Mouse (Mus musculus) MEL (cell line): Measurements from ENCODE around the gene Klrb1f. TPM values are rescaled to one million over a fixed set of nuclear protein-coding genes. Genes with fewer than 3 reads are reported as not detected.

Experiments used
- DNase-seq: peaks from one replicate; pipeline ENCODE4 v3.0.0; 2011; ENCODE audit warnings: low read depth, low spot score
- H3K27ac ChIP-seq: 2 replicates; pipeline ENCODE4 v1.5.1; 2012; ENCODE audit warnings: low read depth, mild to moderate bottlenecking, control low read depth, low read length, moderate library complexity; ENCODE audit not compliant: control insufficient read depth
- H3K27me3 ChIP-seq, 2 experiments: fragments of 150-350 bp in 1 of 2; sonication (generic) in 1 of 2; 2 replicates each; pipeline ENCODE4 v1.6.1; 2012; ENCODE audit warnings: low read length in 2 of 2, mild to moderate bottlenecking in 2 of 2, improper control_type of control experiment in 1 of 2, moderate library complexity in 1 of 2; ENCODE audit not compliant: insufficient read depth in 2 of 2, control insufficient read depth in 1 of 2
- H3K36me3 ChIP-seq, 2 experiments: 2 replicates each; pipeline ENCODE4 v1.6.1; 2012 to 2014; ENCODE audit warnings: low read length in 2 of 2, improper control_type of control experiment in 1 of 2, inconsistent platforms in 1 of 2, mild to moderate bottlenecking in 1 of 2; ENCODE audit not compliant: insufficient read depth in 2 of 2, control insufficient read depth in 1 of 2
- H3K4me1 ChIP-seq, 2 experiments: fragments of 150-350 bp in 1 of 2; sonication (generic) in 1 of 2; 2 replicates each; pipeline ENCODE4 v1.6.1; 2012; ENCODE audit warnings: low read length in 2 of 2, improper control_type of control experiment in 1 of 2, mild to moderate bottlenecking in 1 of 2; ENCODE audit not compliant: insufficient read depth in 2 of 2, control insufficient read depth in 1 of 2
- H3K4me3 ChIP-seq, 2 experiments: fragments of 150-350 bp in 1 of 2; sonication (generic) in 1 of 2; 2 replicates each; pipeline ENCODE4 v1.5.1; 2012; ENCODE audit warnings: low read depth in 2 of 2, low read length in 2 of 2, mild to moderate bottlenecking in 2 of 2, moderate library complexity in 2 of 2, control low read depth in 1 of 2, improper control_type of control experiment in 1 of 2; ENCODE audit not compliant: control insufficient read depth in 1 of 2, insufficient read depth in 1 of 2
- H3K79me2 ChIP-seq: 2 replicates; pipeline ENCODE4 v1.6.1; 2012; ENCODE audit warnings: mild to moderate bottlenecking, low read length, moderate library complexity; ENCODE audit not compliant: control insufficient read depth, poor library complexity, insufficient read depth
- H3K9ac ChIP-seq: 2 replicates; pipeline ENCODE4 v1.6.1; 2012; ENCODE audit warnings: low read depth, mild to moderate bottlenecking, control low read depth, low read length, moderate library complexity; ENCODE audit not compliant: control insufficient read depth, poor library complexity, severe bottlenecking
- H3K9me3 ChIP-seq: fragments of 150-350 bp; sonication (generic); replicated peaks from 2 replicates; pipeline ENCODE4 v1.6.1; 2012; ENCODE audit warnings: mild to moderate bottlenecking, low read length, improper control_type of control experiment, moderate library complexity; ENCODE audit not compliant: insufficient read depth
- BHLHE40 ChIP-seq: IDR thresholded peaks from 2 replicates; pipeline ENCODE4 v1.6.1; 2012; ENCODE audit warnings: low read depth, mild to moderate bottlenecking, inconsistent platforms, low read length, improper control_type of control experiment, borderline replicate concordance
- CHD1 ChIP-seq: IDR thresholded peaks from 2 replicates; pipeline ENCODE4 v1.6.1; 2012; ENCODE audit warnings: low read depth, mild to moderate bottlenecking, inconsistent platforms, low read length, improper control_type of control experiment
- CHD2 ChIP-seq: IDR thresholded peaks from 2 replicates; pipeline ENCODE4 v1.6.1; 2011; ENCODE audit warnings: low read length, improper control_type of control experiment
- CTCF ChIP-seq, 3 experiments: IDR thresholded peaks in 2 of 3; conservative IDR thresholded peaks in 1 of 3; 2 replicates each; pipeline ENCODE4 v1.5.1; 2011 to 2012; ENCODE audit warnings: low read length in 3 of 3, low read depth in 2 of 3, mild to moderate bottlenecking in 2 of 3, improper control_type of control experiment in 1 of 3, inconsistent platforms in 1 of 3, mixed read lengths in 1 of 3, moderate library complexity in 1 of 3; ENCODE audit not compliant: control insufficient read depth in 1 of 3, insufficient read depth in 1 of 3, poor library complexity in 1 of 3, severe bottlenecking in 1 of 3
- E2F4 ChIP-seq: IDR thresholded peaks from 2 replicates; pipeline ENCODE4 v1.6.1; 2011; ENCODE audit warnings: low read depth, low read length, improper control_type of control experiment, borderline replicate concordance
- ELF1 ChIP-seq: IDR thresholded peaks from 2 replicates; pipeline ENCODE4 v1.6.1; 2014; ENCODE audit warnings: low read depth, mild to moderate bottlenecking, inconsistent platforms, low read length, improper control_type of control experiment, moderate library complexity
- EP300 ChIP-seq, 2 experiments: IDR thresholded peaks; 2 replicates each; pipeline ENCODE4 v1.6.1; 2011; ENCODE audit warnings: improper control_type of control experiment in 2 of 2, low read length in 2 of 2, low read depth in 1 of 2, mild to moderate bottlenecking in 1 of 2
- ETS1 ChIP-seq: IDR thresholded peaks from 2 replicates; pipeline ENCODE4 v1.6.1; 2012; ENCODE audit warnings: low read depth, mild to moderate bottlenecking, inconsistent platforms, low read length, improper control_type of control experiment, moderate library complexity
- GABPA ChIP-seq: IDR thresholded peaks from 2 replicates; pipeline ENCODE4 v1.6.1; 2012; ENCODE audit warnings: low read depth, mild to moderate bottlenecking, inconsistent platforms, low read length, improper control_type of control experiment, moderate library complexity
- GATA1 ChIP-seq: IDR thresholded peaks from 2 replicates; pipeline ENCODE4 v1.6.1; 2011; ENCODE audit warnings: low read depth, low read length, improper control_type of control experiment
- HCFC1 ChIP-seq: IDR thresholded peaks from 2 replicates; pipeline ENCODE4 v1.6.1; 2012; ENCODE audit warnings: low read depth, mild to moderate bottlenecking, inconsistent platforms, low read length, improper control_type of control experiment, moderate library complexity
- JUND ChIP-seq: IDR thresholded peaks from 2 replicates; pipeline ENCODE4 v1.6.1; 2011; ENCODE audit warnings: low read depth, mild to moderate bottlenecking, improper control_type of control experiment, low read length
- MAFK ChIP-seq: IDR thresholded peaks from 2 replicates; pipeline ENCODE4 v1.6.1; 2011; ENCODE audit warnings: low read depth, mild to moderate bottlenecking, low read length, improper control_type of control experiment, borderline replicate concordance
- MAX ChIP-seq: IDR thresholded peaks from 2 replicates; pipeline ENCODE4 v1.6.1; 2011; ENCODE audit warnings: low read length, improper control_type of control experiment
- MAZ ChIP-seq: IDR thresholded peaks from 2 replicates; pipeline ENCODE4 v1.6.1; 2012; ENCODE audit warnings: low read depth, mild to moderate bottlenecking, inconsistent platforms, low read length, improper control_type of control experiment
- MEF2A ChIP-seq: IDR thresholded peaks from 2 replicates; pipeline ENCODE4 v1.6.1; 2014; ENCODE audit warnings: low read depth, mild to moderate bottlenecking, inconsistent platforms, low read length, improper control_type of control experiment; ENCODE audit not compliant: poor library complexity, insufficient replicate concordance, severe bottlenecking; ENCODE audit errors: extremely low read depth
- MXI1 ChIP-seq: IDR thresholded peaks from 2 replicates; pipeline ENCODE4 v1.6.1; 2011; ENCODE audit warnings: mild to moderate bottlenecking, low read depth, low read length, improper control_type of control experiment
- MYB ChIP-seq: IDR thresholded peaks from 2 replicates; pipeline ENCODE4 v1.6.1; 2011; ENCODE audit warnings: mild to moderate bottlenecking, low read depth, low read length, improper control_type of control experiment
- MYC ChIP-seq: IDR thresholded peaks from 2 replicates; pipeline ENCODE4 v1.6.1; 2011; ENCODE audit warnings: low read depth, mild to moderate bottlenecking, low read length, improper control_type of control experiment, moderate library complexity
- NELFE ChIP-seq: IDR thresholded peaks from 2 replicates; pipeline ENCODE4 v1.6.1; 2011; ENCODE audit warnings: low read depth, low read length, improper control_type of control experiment
- NRF1 ChIP-seq: IDR thresholded peaks from 2 replicates; pipeline ENCODE4 v1.6.1; 2014; ENCODE audit warnings: low read depth, mild to moderate bottlenecking, inconsistent platforms, low read length, improper control_type of control experiment, moderate library complexity; ENCODE audit not compliant: poor library complexity, insufficient read depth, severe bottlenecking
- POLR2AphosphoS5 ChIP-seq: IDR thresholded peaks from 2 replicates; pipeline ENCODE4 v1.6.1; 2012; ENCODE audit warnings: low read depth, borderline replicate concordance, mild to moderate bottlenecking, inconsistent platforms, low read length, moderate library complexity, mixed read lengths
- RCOR1 ChIP-seq: IDR thresholded peaks from 2 replicates; pipeline ENCODE4 v1.6.1; 2012; ENCODE audit warnings: low read depth, mild to moderate bottlenecking, inconsistent platforms, low read length, improper control_type of control experiment
- SIN3A ChIP-seq: IDR thresholded peaks from 2 replicates; pipeline ENCODE4 v1.6.1; 2012; ENCODE audit warnings: low read length, improper control_type of control experiment, inconsistent platforms
- TAL1 ChIP-seq: IDR thresholded peaks from 2 replicates; pipeline ENCODE4 v1.6.1; 2012; ENCODE audit warnings: mild to moderate bottlenecking, inconsistent platforms, low read length, moderate library complexity, mixed read lengths
- TBP ChIP-seq: IDR thresholded peaks from 2 replicates; pipeline ENCODE4 v1.8.0; 2011; ENCODE audit warnings: low read depth, low read length, improper control_type of control experiment
- TCF12 ChIP-seq: IDR thresholded peaks from 2 replicates; pipeline ENCODE4 v1.6.1; 2014; ENCODE audit warnings: low read depth, mild to moderate bottlenecking, inconsistent platforms, low read length, improper control_type of control experiment, moderate library complexity
- UBTF ChIP-seq: IDR thresholded peaks from 2 replicates; pipeline ENCODE4 v1.6.1; 2012; ENCODE audit warnings: low read depth, mild to moderate bottlenecking, inconsistent platforms, low read length, improper control_type of control experiment, moderate library complexity, borderline replicate concordance; ENCODE audit not compliant: insufficient read depth
- USF2 ChIP-seq, 2 experiments: IDR thresholded peaks; 2 replicates each; pipeline ENCODE4 v1.6.1; 2011 to 2012; ENCODE audit warnings: improper control_type of control experiment in 2 of 2, low read length in 2 of 2, borderline replicate concordance in 1 of 2, inconsistent platforms in 1 of 2, low read depth in 1 of 2, mild to moderate bottlenecking in 1 of 2; ENCODE audit not compliant: insufficient read depth in 1 of 2
- ZC3H11A ChIP-seq: IDR thresholded peaks from 2 replicates; pipeline ENCODE4 v1.6.1; 2012; ENCODE audit warnings: low read depth, mild to moderate bottlenecking, inconsistent platforms, low read length, improper control_type of control experiment
- ZMIZ1 ChIP-seq: IDR thresholded peaks from 2 replicates; pipeline ENCODE4 v1.6.1; 2012; ENCODE audit warnings: low read depth, mild to moderate bottlenecking, inconsistent platforms, low read length, improper control_type of control experiment, moderate library complexity
- ZNF384 ChIP-seq: IDR thresholded peaks from 2 replicates; pipeline ENCODE4 v1.6.1; 2012; ENCODE audit warnings: low read depth, mild to moderate bottlenecking, inconsistent platforms, low read length, improper control_type of control experiment
- polyA plus RNA-seq, 2 experiments: library from polyadenylated mRNA; stranded (reverse) in 1 of 2; unstranded in 1 of 2; fragments of >175 nt in 1 of 2; fragments of >200 nt in 1 of 2; gene quantifications; 2 replicates each; pipeline versions ENCODE4 v1.2.1 to v1.2.4; 2012; ENCODE audit warnings: low replicate concordance in 2 of 2, low read depth in 1 of 2; ENCODE audit not compliant: insufficient read length in 2 of 2, insufficient read depth in 1 of 2, missing spikeins in 1 of 2
- total RNA-seq: library from RNA; depleted of rRNA; stranded (reverse); fragments of 300-350 nt; gene quantifications from 2 replicates; pipeline ENCODE4 v1.2.3, GENCODE M21; 2012

Gene Klrb1f
- total and polyA plus RNA-seq, 3 experiments, result 0.27 to 0.52 TPM; not detected in 1

DNA sequence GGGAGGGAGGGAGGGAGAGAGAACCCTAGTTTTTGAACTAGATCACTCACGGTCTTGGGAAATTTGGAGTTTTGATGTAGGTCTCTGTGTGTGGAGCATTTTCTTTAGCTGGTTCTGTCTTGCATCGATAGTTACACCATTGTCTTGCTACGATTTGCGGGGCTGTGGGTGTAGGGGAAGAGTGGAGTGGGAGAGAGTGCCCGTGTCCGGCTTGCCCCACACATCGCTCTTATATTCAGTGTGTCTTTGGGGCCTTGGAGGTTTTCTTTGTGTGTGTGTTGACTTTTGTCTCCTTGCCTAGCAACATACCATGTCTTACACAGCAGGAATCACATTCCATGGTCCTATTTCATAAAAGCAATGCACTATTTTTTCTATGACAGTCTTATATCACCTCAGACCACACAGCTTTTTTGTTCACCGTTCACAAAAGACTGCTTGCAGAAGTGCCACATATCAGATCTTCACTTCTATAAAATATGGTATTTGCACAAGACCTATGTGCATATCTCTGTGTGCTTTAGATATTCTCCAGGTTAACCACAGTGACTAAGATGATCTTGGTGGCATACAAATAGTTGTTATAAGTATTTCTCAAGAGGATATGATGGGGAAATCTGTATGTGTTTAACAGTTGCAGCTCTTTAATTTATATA is 4.0 kb downstream of the Klrb1f start:
- Histone ChIP-seq H3K4me1 (peaks cover 13 to 33% of the 10 kb centered on the region in 2 experiments), H3K79me2 (no peaks in the 10 kb centered on the region; the same call in 1 of the 2 replicates), H3K9ac (peak overlapping the region; percentile 48), H3K36me3 (peaks cover 0 to 28% of the 10 kb centered on the region in 2 experiments; a peak in 2 of 4 replicates), H3K9me3 (no peaks in the 10 kb centered on the region), H3K27me3 (no peaks in the 10 kb centered on the region), H3K27ac (peak overlapping the region; percentile 86), H3K4me3 (peak overlapping the region; percentile 52)
- DNase-seq, result peak; percentile 82
- TF ChIP-seq TAL1 (peak; percentile 76), MYC (peak; percentile 73; the same call in 1 of the 2 replicates), EP300 (IDR thresholded peaks at IDR 0.05; ENCODE audit: low read depth in 1 of 2, low read length in 2 of 2) (peak; percentile 95), CHD1 (0 out of 2 replicates have a peak, but pooled peaks have one; percentile 17), BHLHE40 (peak; percentile 93), ETS1 (peak; percentile 92), NELFE (0 out of 2 replicates have a peak, but pooled peaks have one; percentile 29), E2F4 (no peak), MXI1 (peak; percentile 55), MAFK (peak; percentile 84), GATA1 (peak; percentile 93), UBTF (no peak), POLR2AphosphoS5 (no peak), MYB (no peak; the same call in 1 of the 2 replicates), NRF1 (no peak), USF2 (IDR thresholded peaks at IDR 0.05; ENCODE audit: borderline replicate concordance in 1 of 2, insufficient read depth in 1 of 2, low read depth in 1 of 2, low read length in 2 of 2) (no peak), JUND (0 out of 2 replicates have a peak, but pooled peaks have one; percentile 44), SIN3A (peak; percentile 81), TBP (0 out of 2 replicates have a peak, but pooled peaks have one; percentile 26), CHD2 (no peak), ZC3H11A (no peak), ZNF384 (peak; percentile 85), RCOR1 (peak; percentile 95), TCF12 (peak; percentile 90), HCFC1 (no peak), GABPA (no peak), MAZ (no peak; the same call in 1 of the 2 replicates), MEF2A (0 out of 2 replicates have a peak, but pooled peaks have one; percentile 23), CTCF (IDR thresholded peaks at IDR 0.05 in 2 of 3, conservative IDR thresholded peaks at IDR 0.05 in 1 of 3; ENCODE audit: control insufficient read depth in 1 of 3, insufficient read depth in 1 of 3, low read depth in 2 of 3, low read length in 3 of 3, poor library complexity in 1 of 3, severe bottlenecking in 1 of 3) (no peak), ZMIZ1 (0 out of 2 replicates have a peak, but pooled peaks have one; percentile 23), ELF1 (no peak), MAX (no peak)
